Mouse (Mus musculus) liver, embryonic 11.5 days (tissue): Measurements from ENCODE around the gene Atg5. TPM values are rescaled to one million over a fixed set of nuclear protein-coding genes. Genes with fewer than 3 reads are reported as not detected.
A peak's percentile ranks its signal among the peaks of the same experiment; 100 is the strongest.

Source experiments
- ATAC-seq: fragments of 200-750 bp; cut with Nextera tagmentation; replicated peaks from 2 replicates; pipeline ENCODE4 v1.8.0; 2017; ENCODE audit warnings: moderate number of reproducible peaks, mild to moderate bottlenecking, moderate TSS enrichment, moderate library complexity; ENCODE audit not compliant: low FRiP score
- DNase-seq: peaks from one replicate; pipeline ENCODE4 v3.0.0-alpha.2; 2017; ENCODE audit warnings: low spot score
- H3K27ac ChIP-seq: fragments of 300-500 bp; sonication (generic); 2 replicates; pipeline ENCODE4 v1.5.1; 2014; ENCODE audit warnings: mild to moderate bottlenecking, low read depth, low read length, control low read depth
- H3K27me3 ChIP-seq: fragments of 300-500 bp; sonication (generic); replicated peaks from 2 replicates; pipeline ENCODE4 v1.6.1; 2014; ENCODE audit warnings: low read length, mixed read lengths; ENCODE audit not compliant: control insufficient read depth, insufficient read depth
- H3K36me3 ChIP-seq: fragments of 300-500 bp; sonication (generic); 2 replicates; pipeline ENCODE4 v1.6.1; 2014; ENCODE audit warnings: mild to moderate bottlenecking, low read length, moderate library complexity, mixed read lengths; ENCODE audit not compliant: control insufficient read depth, insufficient read depth
- H3K4me1 ChIP-seq: fragments of 300-500 bp; sonication (generic); replicated peaks from 2 replicates; pipeline ENCODE4 v1.6.1; 2014; ENCODE audit warnings: low read length, mixed read lengths; ENCODE audit not compliant: control insufficient read depth, insufficient read depth
- H3K4me2 ChIP-seq: fragments of 300-500 bp; sonication (generic); 2 replicates; pipeline ENCODE4 v1.6.1; 2014; ENCODE audit warnings: mild to moderate bottlenecking, control low read depth, moderate library complexity
- H3K4me3 ChIP-seq: fragments of 300-500 bp; sonication (generic); 2 replicates; pipeline ENCODE4 v1.5.1; 2014; ENCODE audit warnings: low read depth, low read length, control low read depth
- H3K9ac ChIP-seq: fragments of 300-500 bp; sonication (generic); 2 replicates; pipeline ENCODE4 v1.6.1; 2014; ENCODE audit warnings: low read depth, low read length, control low read depth
- H3K9me3 ChIP-seq: fragments of 300-500 bp; sonication (generic); 2 replicates; pipeline ENCODE4 v1.6.1; 2016; ENCODE audit warnings: low read length, inconsistent platforms, mixed read lengths; ENCODE audit not compliant: control insufficient read depth
- WGBS: fragments of 180-500 bp; shearing (Covaris S2); extraction: QIAGEN DNeasy Blood & Tissue Kit; methylation state at CpG from one replicate; pipeline ENCODE4 v1.1.7; 2014; 5-methylcytosine and 5-hydroxymethylcytosine counted together
- microRNA counts: library from miRNA; unstranded; fragments of <30 nt; microRNA quantifications from one replicate; lab custom pipeline; 2015
- microRNA-seq: library from miRNA; unstranded; fragments of <30 nt; microRNA quantifications from one replicate; pipeline ENCODE4, GENCODE M21; 2017; ENCODE audit warnings: borderline number of aligned reads
- polyA plus RNA-seq: library from polyadenylated mRNA; unstranded; fragments of >200 nt; fragmentation: Nextera tagmentation; extraction: Ambion mirVana; gene quantifications from 2 replicates; pipeline ENCODE4 v1.2.1, GENCODE M21; 2014

The Atg5 gene
- polyA plus RNA-seq, 1 experiment from 2014 or later: 41.2 TPM

DNA sequence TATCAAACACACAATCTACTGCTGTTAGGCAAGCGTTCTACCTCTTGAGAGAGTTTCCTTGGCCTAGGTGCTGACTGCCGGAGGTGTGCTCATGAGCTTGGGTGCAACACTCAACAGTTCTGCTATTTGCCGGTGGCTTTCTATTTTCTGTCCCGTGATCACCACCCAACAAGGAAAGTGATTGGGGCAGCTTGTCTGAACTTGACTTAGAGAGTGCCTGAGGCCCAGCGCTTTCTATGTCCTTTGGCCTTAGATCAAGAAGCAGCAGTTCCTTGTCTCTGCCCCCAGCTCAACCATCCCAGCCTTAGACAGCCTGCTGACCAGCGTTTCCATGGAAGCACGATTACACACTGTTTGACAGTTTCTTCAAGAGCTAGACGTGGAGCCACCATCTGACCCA lies 124.7 kb downstream of the Atg5 start:
- Histone ChIP-seq H3K27me3 (0 out of 2 replicates have a peak, but pooled peaks cover 3% of the 10 kb centered on the region), H3K9ac (no peak overlapping the region), H3K4me2 (no peak overlapping the region), H3K9me3 (no peaks in the 10 kb centered on the region), H3K27ac (no peak overlapping the region), H3K4me1 (no peaks in the 10 kb centered on the region), H3K4me3 (no peak overlapping the region), H3K36me3 (no peaks in the 10 kb centered on the region)
- WGBS: 83% methylated on average over 8 of the region's 8 CpGs
- DNase-seq (no peak), ATAC-seq (no peak)

DNA sequence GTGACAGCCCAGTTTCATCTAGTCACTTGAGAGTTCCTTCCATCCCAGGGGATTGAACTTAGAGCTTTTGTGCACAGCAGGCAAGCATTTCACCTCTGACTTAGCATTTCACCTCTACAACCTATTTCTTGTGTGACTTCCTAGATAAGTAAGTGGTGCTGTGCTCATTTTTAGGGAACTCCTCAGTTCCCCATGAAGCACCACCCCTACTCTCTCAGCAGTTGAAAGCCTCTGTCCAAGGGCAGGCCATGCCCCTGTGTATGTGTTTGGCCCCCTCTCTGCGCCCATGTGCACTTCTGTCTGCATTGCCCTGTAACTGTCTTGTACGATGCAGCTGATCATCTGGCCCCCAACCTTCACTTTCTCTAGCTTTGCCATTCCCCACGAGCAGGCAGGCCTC lies 132.0 kb downstream of the Atg5 start:
- Histone ChIP-seq H3K9ac (no peak overlapping the region), H3K9me3 (no peaks in the 10 kb centered on the region), H3K4me2 (no peak overlapping the region), H3K27ac (no peak overlapping the region), H3K4me3 (no peak overlapping the region), H3K36me3 (no peaks in the 10 kb centered on the region), H3K4me1 (no peaks in the 10 kb centered on the region), H3K27me3 (0 out of 2 replicates have a peak, but pooled peaks cover 3% of the 10 kb centered on the region)
- DNase-seq: no peak
- 69% methylated on average over 3 of the region's 3 CpGs for WGBS
- ATAC-seq: no peak

DNA sequence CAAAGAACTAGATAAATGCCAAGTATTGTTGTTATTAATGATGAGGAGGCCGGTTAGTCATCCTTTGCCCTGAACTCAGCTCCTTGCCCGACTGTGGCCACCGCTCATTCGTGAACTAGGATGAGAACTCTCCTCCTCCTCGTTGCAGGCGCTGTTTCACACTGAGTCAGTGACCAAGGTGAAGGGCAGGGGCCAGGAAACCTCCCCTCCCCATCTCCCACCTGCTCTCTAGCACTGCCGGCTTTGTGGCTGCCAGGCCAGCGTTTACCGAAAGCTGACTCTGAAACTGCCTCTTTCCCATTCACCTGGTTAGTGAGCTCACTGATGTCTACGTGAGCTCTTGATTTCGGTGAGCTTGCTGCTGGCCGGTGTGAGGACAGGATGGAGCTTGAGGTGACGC lies 132.4 kb downstream of the Atg5 start:
- WGBS: 64% methylated on average over 13 of the region's 13 CpGs
- Histone ChIP-seq H3K4me2 (no peak overlapping the region), H3K9me3 (no peaks in the 10 kb centered on the region), H3K27me3 (0 out of 2 replicates have a peak, but pooled peaks cover 3% of the 10 kb centered on the region), H3K4me3 (no peak overlapping the region), H3K4me1 (no peaks in the 10 kb centered on the region), H3K9ac (no peak overlapping the region), H3K27ac (no peak overlapping the region), H3K36me3 (no peaks in the 10 kb centered on the region)
- DNase-seq (no peak), ATAC-seq (no peak)

DNA sequence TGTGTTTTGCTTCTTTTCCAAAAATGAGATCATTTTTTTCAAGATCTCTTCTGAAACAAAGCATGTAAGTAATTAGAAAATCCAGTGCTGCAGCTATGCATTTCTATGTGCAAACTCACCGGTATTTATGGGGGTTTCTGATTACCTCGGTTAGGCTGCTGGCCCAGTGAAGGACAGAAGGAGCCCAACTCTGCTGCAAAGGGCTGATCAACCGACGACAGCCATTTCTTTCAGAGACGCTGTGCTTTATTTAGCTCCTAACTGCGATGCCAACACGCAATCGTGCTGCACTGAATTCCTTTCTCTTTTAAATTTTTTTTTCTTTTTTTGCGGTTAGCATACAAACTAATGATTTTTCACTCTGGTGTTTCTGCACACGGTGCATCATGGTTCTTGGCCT lies 133.4 kb downstream of the Atg5 start:
- Histone ChIP-seq H3K36me3 (no peaks in the 10 kb centered on the region), H3K27ac (no peak overlapping the region), H3K4me2 (no peak overlapping the region), H3K27me3 (0 out of 2 replicates have a peak, but pooled peaks cover 3% of the 10 kb centered on the region), H3K4me3 (no peak overlapping the region), H3K9me3 (no peaks in the 10 kb centered on the region), H3K9ac (no peak overlapping the region), H3K4me1 (no peaks in the 10 kb centered on the region)
- WGBS: 82% methylated on average over 10 of the region's 10 CpGs
- no peak for ATAC-seq
- DNase-seq: no peak

DNA sequence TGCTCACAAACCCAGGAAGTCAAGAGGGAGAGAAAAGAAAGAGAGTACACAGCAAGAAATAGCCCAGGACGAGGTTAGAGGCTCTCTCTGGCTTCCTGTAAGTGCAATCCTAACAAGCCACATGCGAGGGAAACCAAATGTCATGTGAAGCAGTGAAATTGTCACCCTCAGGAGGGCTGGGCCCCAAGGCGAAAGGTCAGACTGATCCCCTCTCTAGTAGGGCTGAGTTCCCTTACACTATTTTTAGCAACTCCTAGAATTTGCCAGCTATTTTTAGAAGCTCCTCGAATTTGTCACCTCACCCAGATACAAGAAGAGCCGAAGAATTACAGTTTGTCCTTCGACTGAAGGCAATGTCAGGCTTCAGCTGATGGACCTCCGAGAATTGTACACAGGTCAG lies 135.3 kb downstream of the Atg5 start:
- no peak for DNase-seq
- Histone ChIP-seq H3K36me3 (no peaks in the 10 kb centered on the region), H3K27ac (no peak overlapping the region), H3K9me3 (no peaks in the 10 kb centered on the region), H3K4me3 (no peak overlapping the region), H3K9ac (no peak overlapping the region), H3K27me3 (no peaks in the 10 kb centered on the region), H3K4me2 (no peak overlapping the region), H3K4me1 (no peaks in the 10 kb centered on the region)
- 59% methylated on average over 7 of the region's 7 CpGs for WGBS
- ATAC-seq: no peak

DNA sequence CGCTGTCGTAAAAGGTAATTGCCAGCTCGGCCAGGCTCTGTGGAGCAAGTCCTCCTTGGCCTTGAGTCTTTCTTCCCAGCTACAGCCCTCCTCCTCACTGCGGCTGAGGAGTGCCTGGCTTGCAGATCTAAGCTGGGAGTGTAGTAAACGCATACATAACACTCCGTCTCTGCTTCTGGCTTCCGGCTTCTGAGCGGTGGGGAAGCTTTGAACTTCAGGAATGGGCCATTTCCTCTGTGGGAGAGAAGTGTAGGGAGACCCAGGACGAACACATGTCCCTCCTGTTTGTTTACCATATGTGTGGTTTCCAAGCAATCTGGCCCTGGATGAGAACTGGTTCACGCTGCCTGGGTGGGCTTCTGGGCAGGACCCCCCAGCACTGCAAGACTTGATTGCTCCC lies 140.9 kb downstream of the Atg5 start:
- 71% methylated on average over 10 of the region's 10 CpGs for WGBS
- ATAC-seq: no peak

DNA sequence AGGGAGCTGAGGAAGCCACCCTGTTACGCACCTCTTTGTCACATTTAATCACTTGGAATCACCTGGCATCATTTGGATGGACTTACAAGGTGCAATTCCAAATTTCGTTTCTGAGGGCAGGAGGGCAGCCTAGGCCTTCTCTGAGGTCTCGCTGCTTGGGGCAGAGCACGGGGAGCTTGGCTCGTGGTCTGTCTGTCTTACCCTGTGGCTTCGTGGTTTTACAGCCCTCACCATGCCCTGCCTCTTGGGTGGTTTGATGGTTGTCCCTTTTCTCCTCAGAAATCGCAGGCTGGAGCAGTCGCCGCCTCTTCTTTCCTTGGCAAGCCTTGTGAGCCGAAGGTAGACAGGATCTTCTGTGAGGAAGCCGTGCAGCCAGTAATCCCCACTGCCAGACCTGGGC lies 141.8 kb downstream of the Atg5 start:
- no peaks in the 10 kb centered on the region for H3K36me3 ChIP-seq
- no peak for ATAC-seq
- WGBS: 62% methylated on average over 11 of the region's 11 CpGs

More for the DNA sequence above, 140.9 kb downstream of the Atg5 start:
- Histone ChIP-seq H3K4me2 (no peak overlapping the region), H3K4me1 (no peaks in the 10 kb centered on the region; the same call in 1 of the 2 replicates), H3K27ac (no peak overlapping the region), H3K9me3 (no peaks in the 10 kb centered on the region), H3K27me3 (no peaks in the 10 kb centered on the region), H3K4me3 (no peak overlapping the region), H3K36me3 (no peaks in the 10 kb centered on the region), H3K9ac (no peak overlapping the region)
- DNase-seq: no peak

More for the DNA sequence above, 141.8 kb downstream of the Atg5 start:
- no peak overlapping the region for H3K27ac ChIP-seq
- DNase-seq: no peak
- H3K27me3 ChIP-seq: no peaks in the 10 kb centered on the region
- no peak overlapping the region for H3K4me2 ChIP-seq
- no peak overlapping the region for H3K9ac ChIP-seq
- no peaks in the 10 kb centered on the region for H3K9me3 ChIP-seq
- no peak overlapping the region for H3K4me3 ChIP-seq
- no peaks in the 10 kb centered on the region; the same call in 1 of the 2 replicates for H3K4me1 ChIP-seq

MicroRNA genes within 50 kb of the gene (microRNA counts, 519-probe panel; counts per million panel counts)
- not detected for microRNA mmu-miR-1929 (lab: Ali Mortazavi, UCI)

Small RNA genes within 50 kb of the gene (microRNA-seq; reads per million reads assigned to microRNA genes)
- 4.2 reads per million, percentile 9 among the genes with 10 or more reads in this experiment for gene Mir1929

Other genes with a start within 250 kb of the Atg5 start
- 0.33 and 0.56 TPM in 2 replicates for gene Crybg1, start 119.5 kb upstream of the Atg5 start, polyA plus RNA-seq